Mouse (Mus musculus) bone marrow, adult 2 months (tissue): ENCODE measurements around the gene Nfkb1.

Experiments
- CTCF ChIP-seq: fragments of 200-500 bp; IDR thresholded peaks from 2 replicates; pipeline ENCODE4 v1.5.1; 2011; ENCODE audit warnings: low read length, control low read depth; ENCODE audit not compliant: control insufficient read depth, insufficient read depth
- POLR2A ChIP-seq: fragments of 200-500 bp; IDR thresholded peaks from 2 replicates; pipeline ENCODE4 v1.6.1; 2011; ENCODE audit warnings: low read depth, mild to moderate bottlenecking, control low read depth, low read length, borderline replicate concordance; ENCODE audit not compliant: control insufficient read depth

DNA sequence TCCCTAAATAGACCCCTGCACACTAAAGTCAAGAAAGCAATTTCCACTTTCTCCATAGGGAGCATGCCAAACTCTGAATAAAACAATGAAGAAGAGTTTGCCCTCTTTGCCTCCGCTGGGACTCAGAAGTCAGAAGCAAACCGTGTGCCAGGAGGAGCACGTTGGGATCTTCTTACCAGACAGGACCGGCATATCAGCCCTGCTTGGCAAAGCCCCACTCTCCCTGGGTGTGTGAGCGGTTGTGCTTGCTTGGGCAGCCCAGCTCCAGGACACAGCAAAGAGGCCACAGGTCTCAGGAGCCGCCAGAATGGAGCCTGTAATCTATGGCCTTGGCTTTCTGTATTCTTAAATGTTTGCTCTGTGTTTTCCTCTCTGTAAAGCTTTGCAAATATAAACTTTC lies 37.6 kb upstream of the Nfkb1 start:
- TF ChIP-seq CTCF, result no peak
- no peak for TF ChIP-seq POLR2A
